In the genomic region with DNA sequence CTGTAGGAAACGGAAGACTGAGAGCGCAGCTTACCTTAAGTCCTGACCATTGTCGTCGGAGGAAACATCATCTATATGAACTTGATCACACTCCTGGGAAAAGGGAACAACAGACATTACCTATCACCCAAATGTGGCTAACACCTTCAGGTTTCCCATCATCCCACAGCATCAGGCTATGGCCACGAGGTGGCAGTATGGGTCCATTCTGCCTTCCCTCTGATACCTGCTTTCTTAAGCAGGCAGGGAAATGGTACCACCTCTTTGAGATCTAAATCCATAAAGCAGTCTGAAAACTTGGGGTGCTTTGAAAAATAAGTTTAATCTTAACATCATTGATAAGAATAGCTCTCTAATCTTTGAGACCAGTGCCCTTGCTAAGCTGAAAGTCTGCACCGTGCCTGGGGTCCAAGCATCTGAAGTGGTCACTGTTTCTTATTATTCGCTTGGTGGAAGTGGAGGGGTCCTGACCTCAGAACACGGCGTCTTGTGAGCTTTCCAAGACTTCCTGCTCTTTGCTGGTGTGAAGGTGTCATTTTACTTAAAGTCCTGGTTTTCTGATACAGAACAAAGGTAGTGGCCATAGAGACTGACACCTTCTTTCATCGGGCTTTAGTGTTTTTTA, we compare ENCODE assay signal across 8 mouse cellular contexts.
DNase-seq lines count a peak whose midpoint lies in the region; ATAC-seq lines count a peak whose summit lies in the region.

No protein-coding gene starts in this region.

- H3K4me1 ChIP-seq in forebrain, embryonic 11.5 days (replicated peaks; ENCODE audit: control insufficient read depth, insufficient read depth, low read length) = no peaks in the 10 kb centered on the region

- no peaks in the 10 kb centered on the region for H3K27me3 ChIP-seq in forebrain, embryonic 11.5 days (ENCODE audit: control insufficient read depth, insufficient read depth, low read length)

- intact Hi-C loops in heart, postnatal 25 days (cut with DNase I) = loop anchor here (1.0 to 5.0 kb wide), 3 partner anchors 286 to 660 kb away; no protein-coding TSS in a partner anchor

- peak; percentile 67 for ATAC-seq in forebrain, embryonic 11.5 days (replicated peaks; ENCODE audit: low FRiP score)

- no peak overlapping the region for H3K4me2 ChIP-seq in forebrain, embryonic 11.5 days (ENCODE audit: low read depth, low read length, severe bottlenecking)

- DNase-seq in MN1 (ENCODE audit: low spot score) = peak; percentile 58
- DNase-seq in c-Kit-positive CD71-negative TER-119-negative erythroid progenitor cells, embryonic 14.5 days (ENCODE audit: low read depth) = peak; percentile 38
- DNase-seq in forebrain, embryonic 11.5 days (ENCODE audit: low spot score) = peak; percentile 84
- peak; percentile 21 for DNase-seq in heart, postnatal 25 days (ENCODE audit: low spot score)
- DNase-seq in layer of hippocampus, postnatal 25 days (ENCODE audit: extremely low spot score in 1 of 2, low spot score in 1 of 2) = peak; percentile 70 to 92
- peak; percentile 72 for DNase-seq in lung, postnatal 14 days
- DNase-seq in right cerebral cortex, adult 2 months (ENCODE audit: low spot score in 2 of 2) = peak; percentile 89 to 90
- DNase-seq in urinary bladder, postnatal 4 days (ENCODE audit: low spot score in 2 of 2) = peak; percentile 30 to 77

- no peak overlapping the region for H3K4me3 ChIP-seq in forebrain, embryonic 11.5 days (ENCODE audit: low read depth, low read length)

- WGBS in forebrain, embryonic 11.5 days = 34% methylated on average over 10 of the region's 10 CpGs

- H3K9me3 ChIP-seq in forebrain, embryonic 11.5 days (ENCODE audit: control insufficient read depth, low read length) = no peaks in the 10 kb centered on the region

- no peak overlapping the region for H3K27ac ChIP-seq in forebrain, embryonic 11.5 days (ENCODE audit: low read depth, low read length)

- H3K9ac ChIP-seq in forebrain, embryonic 11.5 days (ENCODE audit: low read length) = no peak overlapping the region

- H3K36me3 ChIP-seq in forebrain, embryonic 11.5 days (ENCODE audit: control insufficient read depth, insufficient read depth, low read length) = no peaks in the 10 kb centered on the region

Comparison
In these comparisons a context has a peak if more than half of its experiments do, and no peak if none do; other contexts are left out.
1. DNase-seq: peak in every context shown above with its lines; median percentile 90 in right cerebral cortex, adult 2 months; 84 in forebrain, embryonic 11.5 days; 81 in layer of hippocampus, postnatal 25 days; 72 in lung, postnatal 14 days; 58 in MN1; 54 in urinary bladder, postnatal 4 days; 38 in c-Kit-positive CD71-negative TER-119-negative erythroid progenitor cells, embryonic 14.5 days; 21 in heart, postnatal 25 days.